In genomic region chr6:143005209-143005608, GRCm38 (mm10) we compare ENCODE assay signal across 1 mouse cellular context. TPM values are rescaled to one million over a fixed set of nuclear protein-coding genes. Genes with fewer than 3 reads are reported as not detected.
"Had no signal": no experiment of that assay in that cellular context is flagged by ENCODE, and none has a peak within 500 bp of the region (broad histone marks: within the 10 kb centered on the region; RNA-seq: fewer than 3 reads in every experiment).

No protein-coding gene starts in this region.

RNA-seq across cellular contexts. Expression of gene St8sia1, which starts 41.0 kb away (rescaled TPM):
- total RNA-seq: monocyte, adult 5-6 weeks had no signal
